ENCODE assay signal across 24 mouse cellular contexts in genomic region chr10:42938361-42938760, GRCm38 (mm10).
"Had no signal": no experiment of that assay in that cellular context is flagged by ENCODE, and none has a peak within 500 bp of the region (broad histone marks: within the 10 kb centered on the region; RNA-seq: fewer than 3 reads in every experiment).

No protein-coding gene starts in this region.

- H3K9me3 ChIP-seq: heart, embryonic 12.5 days; hindbrain, embryonic 10.5 days; hindbrain, embryonic 12.5 days; limb, embryonic 10.5 days; liver, embryonic 12.5 days had no signal

- DNase-seq: gastrocnemius, adult 2 months; gastrocnemius, postnatal 10 days; gastrocnemius, postnatal 25 days; heart, adult 2 months; heart, postnatal 4 days; kidney, adult 18-20 months; kidney, adult 8-10 months; kidney, postnatal 10 days; kidney, postnatal 25 days; kidney, postnatal 4 days; liver had no signal

- H3K4me2 ChIP-seq: heart, embryonic 12.5 days; hindbrain, embryonic 12.5 days; hindbrain, embryonic 14.5 days; limb, embryonic 12.5 days; liver, embryonic 12.5 days had no signal

- H3K36me3 ChIP-seq: heart, embryonic 12.5 days; hindbrain, embryonic 10.5 days; hindbrain, embryonic 12.5 days; limb, embryonic 10.5 days; limb, embryonic 12.5 days; liver, embryonic 12.5 days had no signal

- H3K27me3 ChIP-seq: heart, embryonic 12.5 days; hindbrain, embryonic 12.5 days; limb, embryonic 12.5 days had no signal

- H3K4me3 ChIP-seq: gastrocnemius, adult 2 months; heart, adult 2 months; heart, embryonic 12.5 days; hindbrain, embryonic 10.5 days; hindbrain, embryonic 12.5 days; layer of hippocampus, adult 2 months; left cerebral cortex, adult 2 months; limb, embryonic 10.5 days; limb, embryonic 12.5 days; liver, embryonic 12.5 days had no signal

- ATAC-seq: hindbrain, embryonic 16.5 days; inflammation-experienced regulatory T-cells, adult 6 months; intestine, embryonic 16.5 days; liver, embryonic 12.5 days had no signal

- H3K9ac ChIP-seq: heart, embryonic 12.5 days; hindbrain, embryonic 12.5 days; hindbrain, embryonic 14.5 days; limb, embryonic 12.5 days; liver, embryonic 12.5 days; liver, embryonic 14.5 days had no signal

- H3K27ac ChIP-seq: gastrocnemius, adult 2 months; heart, adult 2 months; hindbrain, embryonic 10.5 days; hindbrain, embryonic 12.5 days; hindbrain, embryonic 14.5 days; layer of hippocampus, adult 2 months; left cerebral cortex, adult 2 months; limb, embryonic 10.5 days; limb, embryonic 12.5 days; liver, embryonic 12.5 days; liver, embryonic 14.5 days had no signal
